Mouse (Mus musculus): Measurements from ENCODE around the gene Rarb. TPM values are rescaled to one million over a fixed set of nuclear protein-coding genes. Genes with fewer than 3 reads are reported as not detected.

Rarb gene
- polyA plus RNA-seq, 1 experiment from 2014 or later, result 37.2 TPM

DNA sequence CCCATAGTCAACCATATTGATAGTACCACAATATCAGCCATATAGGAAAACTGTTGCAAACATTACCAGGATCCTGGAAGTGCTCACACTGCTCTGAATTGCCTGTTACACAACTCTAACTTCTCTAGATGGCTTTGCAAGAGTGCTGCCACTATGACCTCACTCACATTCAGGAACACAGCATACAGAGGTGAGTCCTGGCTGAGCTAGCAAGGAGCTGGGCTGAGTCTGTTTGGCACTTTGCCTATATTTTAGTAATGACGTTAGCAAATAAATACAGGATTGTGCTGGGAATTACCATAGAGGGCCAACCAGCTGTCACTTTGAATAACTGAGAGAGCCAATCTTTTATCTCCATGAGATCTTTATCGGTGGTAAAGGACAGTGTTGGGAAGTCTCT lies 86.9 kb downstream of the Rarb start:
- Histone ChIP-seq H3K36me3 (no peaks in the 10 kb centered on the region), H3K27ac (no peak overlapping the region), H3K9me3 (no peaks in the 10 kb centered on the region), H3K4me2 (replicated peaks) (no peak overlapping the region), H3K4me1 (peaks cover 18% of the 10 kb centered on the region), H3K4me3 (no peak overlapping the region), H3K27me3 (no peaks in the 10 kb centered on the region), H3K9ac (no peak overlapping the region)
- ATAC-seq (ENCODE audit: insufficient number of reproducible peaks, insufficient read depth, low FRiP score, low TSS enrichment), result no peak
- 84% methylated on average over 2 of the region's 2 CpGs for WGBS

DNA sequence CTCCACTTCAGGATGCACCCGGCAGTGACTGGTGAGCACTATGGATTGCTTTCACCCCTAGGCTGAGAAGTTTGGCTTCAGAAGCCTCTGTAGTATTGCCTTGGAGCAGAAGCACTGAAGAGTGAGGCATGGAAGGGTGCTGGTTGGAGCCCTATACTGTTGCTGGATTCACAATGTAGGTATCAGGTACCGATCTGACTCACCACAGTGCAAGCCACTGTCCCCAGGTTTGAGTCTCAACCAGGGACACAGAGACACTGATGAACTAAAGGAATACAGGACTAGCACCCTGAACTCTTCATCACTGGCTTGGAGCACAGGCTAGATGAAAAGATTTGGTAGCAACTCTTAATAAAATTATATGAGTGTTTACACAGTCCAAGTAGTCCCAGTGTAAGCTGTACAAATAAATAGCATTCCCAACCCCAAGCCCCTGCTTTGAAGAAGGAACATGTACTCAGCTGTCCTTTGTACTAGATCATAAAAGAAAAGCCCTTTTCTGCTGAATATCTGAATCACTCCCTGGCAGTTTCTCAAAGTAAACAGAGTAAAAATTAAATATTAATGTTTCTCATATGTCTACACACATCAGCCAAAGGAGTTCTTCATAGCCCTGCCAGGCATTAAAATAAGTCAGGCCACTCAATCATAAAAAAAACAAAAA lies 90.6 kb downstream of the Rarb start:
- Histone ChIP-seq H3K9ac (no peak overlapping the region), H3K27ac (no peak overlapping the region), H3K4me1 (peaks cover 4% of the 10 kb centered on the region; the same call in 1 of the 2 replicates), H3K27me3 (no peaks in the 10 kb centered on the region), H3K4me3 (no peak overlapping the region), H3K36me3 (no peaks in the 10 kb centered on the region), H3K4me2 (replicated peaks) (no peak overlapping the region), H3K9me3 (no peaks in the 10 kb centered on the region)
- no peak for ATAC-seq (ENCODE audit: insufficient number of reproducible peaks, insufficient read depth, low FRiP score, low TSS enrichment)
- 88% methylated on average over 2 of the region's 2 CpGs for WGBS

DNA sequence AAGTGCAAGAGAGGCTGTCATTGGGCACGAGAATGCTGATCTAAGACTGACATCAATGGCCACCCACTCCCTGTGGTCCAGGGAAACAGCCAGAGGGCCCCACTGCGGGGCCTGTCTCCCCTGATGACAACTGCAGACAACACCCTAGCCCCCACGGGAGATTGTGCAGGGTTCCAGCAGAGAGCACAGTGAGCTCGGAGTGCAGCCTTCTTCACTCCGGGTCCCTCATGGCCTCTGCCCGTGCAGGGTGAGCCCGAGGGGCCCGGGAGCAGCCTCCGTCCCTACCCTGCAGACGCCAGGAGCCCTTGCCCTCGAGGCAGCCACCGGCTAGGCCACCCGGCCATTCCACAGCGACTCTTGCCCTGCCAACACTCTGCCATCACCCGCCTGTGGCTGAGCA lies 95.0 kb downstream of the Rarb start:
- ATAC-seq (ENCODE audit: insufficient number of reproducible peaks, insufficient read depth, low FRiP score, low TSS enrichment), result no peak
- Histone ChIP-seq H3K9ac (no peak overlapping the region), H3K4me2 (replicated peaks) (no peak overlapping the region), H3K9me3 (no peaks in the 10 kb centered on the region), H3K27ac (no peak overlapping the region), H3K4me1 (no peaks in the 10 kb centered on the region), H3K4me3 (no peak overlapping the region), H3K36me3 (no peaks in the 10 kb centered on the region), H3K27me3 (no peaks in the 10 kb centered on the region)
- 91% methylated on average over 15 of the region's 15 CpGs for WGBS

DNA sequence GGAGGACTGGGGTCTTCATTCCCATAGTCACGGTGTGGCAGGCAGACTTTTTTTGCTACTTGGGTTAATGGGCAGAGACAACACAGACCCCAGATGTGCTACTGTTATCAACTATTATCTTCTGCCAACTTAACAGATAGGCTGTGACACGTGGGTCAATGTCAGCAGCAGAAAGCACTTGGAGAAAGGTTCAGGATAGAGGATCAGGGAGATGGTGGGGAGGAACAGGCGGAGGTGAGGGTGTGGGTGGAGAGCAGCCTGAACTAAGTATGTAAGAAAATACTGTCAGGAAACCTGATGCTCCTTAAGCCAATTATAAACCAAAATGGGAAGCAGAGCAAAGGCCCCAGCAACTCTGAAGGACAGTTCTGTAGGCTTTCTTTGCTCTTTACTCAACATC lies 101.1 kb downstream of the Rarb start:
- Histone ChIP-seq H3K9ac (no peak overlapping the region), H3K4me2 (replicated peaks) (no peak overlapping the region), H3K36me3 (no peaks in the 10 kb centered on the region), H3K4me1 (peaks cover 13% of the 10 kb centered on the region; the same call in 1 of the 2 replicates), H3K27me3 (no peaks in the 10 kb centered on the region), H3K4me3 (no peak overlapping the region), H3K9me3 (no peaks in the 10 kb centered on the region), H3K27ac (no peak overlapping the region)
- 57% methylated on average over 3 of the region's 3 CpGs for whole genome bisulfite sequencing
- no peak for ATAC-seq (ENCODE audit: insufficient number of reproducible peaks, insufficient read depth, low FRiP score, low TSS enrichment)

DNA sequence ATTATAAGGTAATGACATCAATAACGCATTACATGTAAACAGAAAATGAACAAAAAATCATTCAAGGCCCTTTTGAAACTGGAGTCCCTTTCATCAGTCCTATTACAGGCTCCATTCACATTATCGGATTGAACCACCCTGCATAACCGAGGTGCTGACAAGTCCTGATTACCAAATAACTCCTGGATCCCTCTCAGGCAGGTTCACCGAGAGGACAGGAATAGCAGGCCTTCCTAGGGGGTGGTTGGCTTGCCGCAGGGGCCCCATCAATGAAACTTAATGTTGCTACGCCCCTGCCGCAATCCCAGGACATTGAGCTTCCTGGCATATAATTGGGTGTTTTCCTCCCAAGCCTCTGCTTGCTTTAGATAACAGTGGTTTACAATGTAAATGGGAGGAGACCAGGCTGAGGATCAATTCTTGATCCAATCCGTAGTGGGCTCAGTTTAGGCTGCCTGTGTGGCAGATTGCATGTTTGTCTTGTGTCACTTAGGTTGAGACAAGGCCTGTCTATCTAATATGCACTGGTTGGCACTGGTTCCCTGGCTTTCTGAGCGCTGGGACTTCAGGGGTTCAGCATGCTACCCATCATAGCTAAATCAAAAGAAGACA lies 104.5 kb downstream of the Rarb start:
- H3K27ac ChIP-seq, result no peak overlapping the region
- ATAC-seq (ENCODE audit: insufficient number of reproducible peaks, insufficient read depth, low FRiP score, low TSS enrichment), result no peak
- no peaks in the 10 kb centered on the region for H3K36me3 ChIP-seq

DNA sequence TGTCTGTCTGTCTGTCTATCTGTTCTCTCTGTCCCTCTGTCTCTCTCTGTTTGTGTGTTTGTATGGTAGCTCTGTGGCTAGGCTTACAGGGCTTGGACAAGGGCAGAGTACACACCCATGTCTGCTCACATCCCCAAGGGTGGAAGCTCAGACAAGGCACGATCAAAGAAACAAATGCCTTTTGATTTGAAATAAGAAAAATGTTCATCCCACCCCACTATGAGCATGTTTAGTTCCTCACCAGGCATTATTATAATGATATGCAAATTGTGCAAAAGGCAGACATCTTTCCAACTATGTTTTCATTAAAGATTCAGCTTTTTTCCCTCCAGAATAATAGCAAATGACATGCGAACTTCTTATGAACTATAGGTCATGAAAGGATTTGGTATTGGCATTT lies 105.2 kb downstream of the Rarb start:
- no peaks in the 10 kb centered on the region for H3K27me3 ChIP-seq
- H3K27ac ChIP-seq, result no peak overlapping the region
- no peaks in the 10 kb centered on the region for H3K9me3 ChIP-seq
- H3K9ac ChIP-seq, result no peak overlapping the region
- ATAC-seq (ENCODE audit: insufficient number of reproducible peaks, insufficient read depth, low FRiP score, low TSS enrichment), result no peak
- H3K4me3 ChIP-seq, result no peak overlapping the region
- no peak overlapping the region for H3K4me2 ChIP-seq (replicated peaks)
- WGBS, result 76% methylated on average over 2 of the region's 2 CpGs
- peaks cover 13% of the 10 kb centered on the region; the same call in 1 of the 2 replicates for H3K4me1 ChIP-seq
- no peaks in the 10 kb centered on the region for H3K36me3 ChIP-seq

More for the DNA sequence above, 104.5 kb downstream of the Rarb start:
- no peak overlapping the region for H3K4me2 ChIP-seq (replicated peaks)
- no peak overlapping the region for H3K9ac ChIP-seq
- H3K4me1 ChIP-seq, result peaks cover 13% of the 10 kb centered on the region; the same call in 1 of the 2 replicates
- WGBS, result 44% methylated on average over 9 of the region's 9 CpGs
- H3K9me3 ChIP-seq, result no peaks in the 10 kb centered on the region
- H3K4me3 ChIP-seq, result no peak overlapping the region
- H3K27me3 ChIP-seq, result no peaks in the 10 kb centered on the region

DNA sequence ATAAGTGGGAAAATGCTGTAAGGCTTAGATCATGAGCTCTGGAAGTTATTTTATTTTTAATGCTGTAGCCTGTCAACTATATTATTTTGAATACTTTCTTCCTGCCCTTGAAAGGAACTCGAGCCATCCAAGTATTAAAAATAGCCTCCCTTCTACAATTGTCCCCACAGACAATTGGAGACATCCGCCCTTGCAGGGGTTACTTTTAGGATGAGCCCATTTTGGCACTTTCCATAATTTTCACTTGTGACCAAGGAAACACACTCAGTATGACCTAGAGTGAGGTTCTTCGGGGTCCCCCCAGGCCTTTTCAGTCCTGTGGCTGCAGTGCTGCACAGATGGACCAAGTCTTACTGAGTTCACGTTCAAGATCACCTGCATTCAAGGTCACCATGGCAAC lies 119.7 kb downstream of the Rarb start:
- no peak overlapping the region for H3K4me3 ChIP-seq
- no peak overlapping the region for H3K9ac ChIP-seq
- no peak for ATAC-seq (ENCODE audit: insufficient number of reproducible peaks, insufficient read depth, low FRiP score, low TSS enrichment)
- no peaks in the 10 kb centered on the region for H3K4me1 ChIP-seq
- 78% methylated on average over 4 of the region's 4 CpGs for WGBS
- H3K27ac ChIP-seq, result no peak overlapping the region
- no peaks in the 10 kb centered on the region for H3K9me3 ChIP-seq
- H3K4me2 ChIP-seq (replicated peaks), result no peak overlapping the region
- H3K27me3 ChIP-seq, result no peaks in the 10 kb centered on the region
- no peaks in the 10 kb centered on the region for H3K36me3 ChIP-seq

DNA sequence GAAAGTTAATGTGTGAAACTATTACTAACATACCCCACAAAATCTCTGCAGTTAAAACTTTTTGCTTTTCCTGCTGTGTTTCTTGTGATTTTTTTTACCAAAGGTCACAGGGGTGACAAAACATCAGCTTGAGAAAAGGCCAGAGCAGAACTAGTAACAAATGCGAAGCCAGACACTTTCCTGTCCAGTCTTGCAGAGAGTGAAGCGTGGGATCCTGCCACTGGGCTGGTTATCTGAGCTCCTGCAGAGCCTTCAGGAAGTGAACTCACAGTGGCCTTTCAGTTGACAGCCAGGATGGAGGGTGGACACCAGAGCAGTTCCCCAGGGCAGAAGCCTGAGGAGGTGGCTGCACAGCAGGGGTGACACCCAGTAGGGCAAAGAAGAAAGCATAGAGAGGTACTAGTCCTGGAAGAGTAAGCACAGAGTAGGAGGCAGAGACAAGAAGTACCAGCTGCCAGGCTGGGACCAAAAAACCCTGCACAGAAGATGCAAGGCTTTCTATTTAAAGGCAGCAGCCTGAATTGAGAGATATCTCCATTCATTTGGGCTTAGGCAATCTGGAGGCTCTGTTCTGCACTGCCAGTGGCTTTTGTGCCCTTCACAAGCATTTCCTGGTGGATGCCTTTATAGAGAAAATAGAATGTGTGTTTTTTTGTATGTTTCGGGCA lies 123.4 kb downstream of the Rarb start:
- Histone ChIP-seq H3K36me3 (no peaks in the 10 kb centered on the region), H3K27me3 (no peaks in the 10 kb centered on the region), H3K4me3 (no peak overlapping the region), H3K4me2 (replicated peaks) (no peak overlapping the region), H3K9ac (no peak overlapping the region), H3K9me3 (no peaks in the 10 kb centered on the region), H3K27ac (no peak overlapping the region), H3K4me1 (no peaks in the 10 kb centered on the region)
- WGBS, result 31% methylated on average over 3 of the region's 3 CpGs
- ATAC-seq (ENCODE audit: insufficient number of reproducible peaks, insufficient read depth, low FRiP score, low TSS enrichment), result no peak

DNA sequence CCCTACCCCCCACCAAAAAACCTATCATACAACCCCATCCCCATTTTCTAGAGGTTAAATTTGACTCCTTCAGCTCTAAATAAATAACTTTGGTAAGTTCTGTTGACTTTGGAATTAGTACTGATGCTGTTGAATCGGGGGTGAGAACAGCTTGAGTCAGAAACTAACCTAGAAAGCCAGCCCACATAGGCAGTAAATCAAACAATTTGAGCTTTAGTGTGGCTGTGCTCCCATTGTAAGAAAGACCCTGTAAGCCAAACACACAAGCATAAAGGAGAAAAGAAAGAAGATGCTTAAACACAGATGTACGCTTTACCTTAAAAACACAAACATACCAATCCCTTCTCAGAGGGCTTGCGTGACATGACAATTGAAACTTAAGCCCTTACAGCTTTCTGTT lies 140.6 kb downstream of the Rarb start:
- Histone ChIP-seq H3K9ac (no peak overlapping the region), H3K9me3 (no peaks in the 10 kb centered on the region), H3K4me3 (no peak overlapping the region), H3K4me2 (replicated peaks) (no peak overlapping the region), H3K27me3 (no peaks in the 10 kb centered on the region), H3K4me1 (no peaks in the 10 kb centered on the region), H3K27ac (no peak overlapping the region), H3K36me3 (no peaks in the 10 kb centered on the region)
- no peak for ATAC-seq (ENCODE audit: insufficient number of reproducible peaks, insufficient read depth, low FRiP score, low TSS enrichment)
- 62% methylated on average over 3 of the region's 3 CpGs for WGBS

DNA sequence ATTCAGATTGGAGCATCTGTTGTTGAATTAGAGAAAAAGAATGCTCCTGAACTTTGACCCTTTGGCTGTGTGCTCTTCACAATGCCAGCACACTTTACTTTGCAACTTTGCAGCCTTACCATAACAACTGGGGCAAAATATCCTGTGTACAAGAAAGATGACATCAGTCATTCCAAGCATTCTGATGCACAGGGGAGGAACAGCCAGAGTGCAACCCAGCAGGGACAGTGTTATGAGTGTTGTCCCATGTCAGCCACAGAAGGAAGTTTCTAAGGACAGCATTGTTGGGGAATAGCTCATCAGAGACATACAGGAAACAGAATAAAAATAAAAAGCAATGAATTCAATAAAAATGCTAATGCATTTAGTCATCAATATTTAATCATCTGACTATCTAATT lies 141.9 kb downstream of the Rarb start:
- no peaks in the 10 kb centered on the region for H3K9me3 ChIP-seq
- ATAC-seq (ENCODE audit: insufficient number of reproducible peaks, insufficient read depth, low FRiP score, low TSS enrichment), result no peak
- H3K4me3 ChIP-seq, result no peak overlapping the region
- no peaks in the 10 kb centered on the region for H3K36me3 ChIP-seq
- H3K4me1 ChIP-seq, result no peaks in the 10 kb centered on the region
- no peaks in the 10 kb centered on the region for H3K27me3 ChIP-seq
- H3K27ac ChIP-seq, result no peak overlapping the region
- no peak overlapping the region for H3K9ac ChIP-seq
- H3K4me2 ChIP-seq (replicated peaks), result no peak overlapping the region

DNA sequence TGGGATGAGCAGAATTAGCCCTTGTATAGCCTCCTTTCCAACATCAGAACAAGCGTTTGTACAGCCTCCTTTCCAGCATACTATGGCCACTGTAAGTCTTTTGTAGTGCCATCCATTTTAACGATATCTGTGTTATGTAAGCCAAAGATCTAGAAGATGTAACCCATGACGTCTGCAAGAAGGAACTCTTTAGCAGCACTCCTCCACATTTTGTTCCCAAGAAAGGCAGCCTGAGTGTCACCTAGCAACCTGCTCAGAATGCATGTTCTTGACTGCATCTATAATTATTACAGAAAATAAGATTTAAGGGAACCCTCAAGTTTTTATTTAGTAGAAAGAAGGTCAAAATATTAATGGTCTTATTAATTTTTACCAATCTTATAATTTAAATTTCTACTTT lies 148.4 kb downstream of the Rarb start:
- Histone ChIP-seq H3K4me3 (no peak overlapping the region), H3K36me3 (no peaks in the 10 kb centered on the region), H3K9ac (no peak overlapping the region), H3K27me3 (no peaks in the 10 kb centered on the region), H3K27ac (no peak overlapping the region), H3K4me2 (replicated peaks) (no peak overlapping the region), H3K4me1 (no peaks in the 10 kb centered on the region), H3K9me3 (no peaks in the 10 kb centered on the region)
- WGBS, result 86% methylated on average over 3 of the region's 3 CpGs
- no peak for ATAC-seq (ENCODE audit: insufficient number of reproducible peaks, insufficient read depth, low FRiP score, low TSS enrichment)

Measured in embryonic facial prominence, embryonic 12.5 days (tissue).